Mouse (Mus musculus) embryonic fibroblast, embryonic 13.5 days (primary cell): ENCODE data around the gene Nanos3. TPM values are rescaled to one million over a fixed set of nuclear protein-coding genes. Genes with fewer than 3 reads are reported as not detected.

Experiments
- H3K27ac ChIP-seq: 2 replicates; pipeline ENCODE4 v1.5.1; 2012; ENCODE audit warnings: low read length, control low read depth, inconsistent platforms; ENCODE audit not compliant: insufficient read depth
- H3K4me1 ChIP-seq: 2 replicates; pipeline ENCODE4 v1.6.1; 2011; ENCODE audit warnings: low read length; ENCODE audit not compliant: control insufficient read depth, insufficient read depth
- H3K4me3 ChIP-seq: 2 replicates; pipeline ENCODE4 v1.5.1; 2011; ENCODE audit warnings: mild to moderate bottlenecking, control low read depth, low read length; ENCODE audit not compliant: insufficient read depth
- CTCF ChIP-seq: IDR thresholded peaks from 2 replicates; pipeline ENCODE4 v1.5.1; 2011; ENCODE audit warnings: mild to moderate bottlenecking, control low read depth, low read length, moderate library complexity, borderline replicate concordance; ENCODE audit not compliant: insufficient read depth
- POLR2A ChIP-seq: IDR thresholded peaks from 2 replicates; pipeline ENCODE4 v1.6.1; 2011; ENCODE audit warnings: low read depth, mild to moderate bottlenecking, control low read depth, low read length, moderate library complexity
- polyA plus RNA-seq: library from polyadenylated mRNA; stranded (reverse); fragments of >200 nt; gene quantifications from 2 replicates; pipeline ENCODE4 v1.2.4, GENCODE M21; 2011; ENCODE audit warnings: low read depth; ENCODE audit not compliant: missing spikeins, insufficient read length

The Nanos3 gene
- polyA plus RNA-seq, 1 experiment: not detected

- peak; percentile 85 for TF ChIP-seq POLR2A
- no peak for TF ChIP-seq CTCF
- H3K4me3 ChIP-seq: peak overlapping the region; percentile 79
- H3K4me1 ChIP-seq: peaks cover 5% of the 10 kb centered on the region
- peak overlapping the region; percentile 96 for H3K27ac ChIP-seq
These were observed 18.2 kb upstream of the Nanos3 start for GRCm38 (mm10) chr8:84202938-84203917.

- H3K4me1 ChIP-seq: peaks cover 5% of the 10 kb centered on the region
- H3K27ac ChIP-seq: peak overlapping the region; percentile 96
- TF ChIP-seq CTCF (no peak), POLR2A (peak; percentile 76)
- H3K4me3 ChIP-seq: peak overlapping the region; percentile 79
These were observed 17.4 kb upstream of the Nanos3 start for GRCm38 (mm10) chr8:84202466-84202865.

DNA sequence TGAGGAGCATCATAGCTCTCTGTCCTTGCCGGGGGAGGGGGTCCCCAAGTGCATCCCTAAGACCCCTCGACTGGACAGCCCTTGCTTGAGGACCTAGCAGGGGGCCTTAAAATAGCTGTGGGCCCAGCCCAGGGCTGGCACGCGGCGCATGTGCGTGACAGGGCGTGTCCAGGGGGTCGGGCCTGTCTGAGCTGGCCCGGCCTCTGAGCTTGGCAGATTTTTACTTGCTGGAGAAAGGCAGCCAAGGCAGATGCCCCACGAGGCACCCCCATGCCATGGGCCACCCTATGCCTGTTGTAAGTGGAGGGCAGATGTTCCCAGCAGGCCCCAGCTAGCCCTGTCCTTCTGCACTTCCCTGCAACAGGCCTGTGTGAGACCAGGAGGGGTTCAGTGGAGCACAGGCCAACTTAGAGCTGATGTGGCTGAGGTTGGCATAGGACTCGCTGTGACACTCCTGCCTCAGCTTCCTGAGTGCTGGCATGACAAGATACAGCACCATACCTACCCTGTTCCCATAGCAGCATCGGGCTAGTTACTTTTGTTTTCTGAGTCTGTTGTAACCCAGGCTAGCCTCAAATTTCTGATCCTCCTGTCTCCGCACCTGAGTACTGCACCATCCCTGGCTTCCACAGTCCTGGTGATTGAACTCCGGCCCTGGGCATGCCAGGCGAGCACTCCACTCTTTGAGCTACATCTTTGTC, 16.7 kb upstream of the Nanos3 start:
- Histone ChIP-seq H3K27ac (peak overlapping the region; percentile 96), H3K4me1 (peaks cover 5% of the 10 kb centered on the region), H3K4me3 (peak overlapping the region; percentile 79)
- TF ChIP-seq POLR2A: peak; percentile 79
- TF ChIP-seq CTCF: no peak

- Histone ChIP-seq H3K4me1 (peaks cover 5% of the 10 kb centered on the region), H3K4me3 (peak overlapping the region; percentile 79), H3K27ac (peak overlapping the region; percentile 96)
- no peak for TF ChIP-seq CTCF
- TF ChIP-seq POLR2A: peak; percentile 84
These were observed 15.9 kb upstream of the Nanos3 start for GRCm38 (mm10) chr8:84200652-84201544.

DNA sequence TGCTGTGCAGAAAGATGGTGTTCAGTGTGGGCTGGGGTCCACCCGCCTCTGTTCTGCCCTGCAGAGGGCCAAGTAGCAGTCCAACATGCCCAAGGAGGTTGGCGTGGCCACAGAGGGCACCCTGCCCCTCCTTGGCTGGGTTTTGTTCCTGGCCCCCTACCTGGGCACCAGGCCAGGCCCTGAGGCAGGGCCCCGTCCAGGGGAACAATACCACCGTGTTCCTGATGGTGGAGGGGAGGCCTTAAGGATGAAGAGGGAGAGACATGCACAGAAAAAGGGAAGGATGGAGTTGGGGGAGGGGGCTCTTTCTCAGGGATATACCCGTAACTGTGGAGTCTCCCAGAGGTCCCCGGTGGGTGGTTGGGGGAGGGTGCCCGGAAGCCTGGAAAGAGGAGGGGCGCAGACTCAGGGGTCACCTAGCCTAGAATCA, 15.1 kb upstream of the Nanos3 start:
- Histone ChIP-seq H3K27ac (peak overlapping the region; percentile 54), H3K4me1 (peaks cover 5% of the 10 kb centered on the region), H3K4me3 (no peak overlapping the region)
- TF ChIP-seq POLR2A: no peak
- TF ChIP-seq CTCF: no peak

GRCm38 (mm10) chr8:84199348-84200125, 14.5 kb upstream of the Nanos3 start:
- Histone ChIP-seq H3K27ac (peak overlapping the region; percentile 79), H3K4me1 (peaks cover 5% of the 10 kb centered on the region), H3K4me3 (no peak overlapping the region)
- no peak for TF ChIP-seq CTCF
- TF ChIP-seq POLR2A: no peak

GRCm38 (mm10) chr8:84198871-84199270, 13.9 kb upstream of the Nanos3 start:
- TF ChIP-seq CTCF: no peak
- no peak for TF ChIP-seq POLR2A
- Histone ChIP-seq H3K4me3 (no peak overlapping the region), H3K4me1 (peaks cover 5% of the 10 kb centered on the region), H3K27ac (peak overlapping the region; percentile 79)

DNA sequence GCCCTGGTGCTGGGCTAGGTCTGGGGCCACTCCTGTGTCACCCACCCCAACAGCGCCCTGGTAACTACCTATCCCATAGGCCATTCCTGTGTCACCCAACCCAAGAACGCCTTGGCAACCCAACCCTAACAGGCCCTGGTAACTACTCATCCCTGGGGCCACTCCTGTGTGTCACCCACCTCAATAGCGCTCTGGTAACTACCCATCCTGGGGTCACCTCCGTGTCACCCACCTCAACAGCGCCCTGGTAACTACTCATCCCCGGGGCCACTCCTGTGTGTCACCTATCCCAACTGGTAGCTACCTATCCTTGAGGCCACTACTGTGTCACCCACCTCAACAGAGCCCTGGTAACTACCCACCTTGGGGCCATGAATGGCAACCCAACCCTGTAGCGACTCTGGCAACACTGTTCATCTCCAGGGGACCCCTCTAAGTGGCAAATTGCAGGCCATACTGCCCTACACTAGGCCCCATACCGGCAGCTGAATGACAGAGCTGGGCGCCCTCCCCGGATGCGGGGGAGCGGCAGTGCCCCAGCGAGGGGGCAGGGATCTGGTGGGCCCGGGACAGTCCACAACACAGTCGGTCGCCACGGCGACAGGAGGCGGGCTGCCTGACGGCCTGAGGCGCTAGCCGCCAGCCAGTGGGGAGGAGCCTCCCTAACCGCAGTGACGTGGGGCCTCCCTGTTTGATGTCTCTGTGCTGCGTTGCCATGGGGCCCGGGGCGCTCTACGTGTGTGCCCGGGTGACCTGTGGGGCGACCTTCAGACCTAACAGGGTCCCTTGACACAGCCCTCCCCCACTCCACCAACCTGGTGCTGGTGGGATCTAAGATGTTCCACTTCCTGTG, 13.1 kb upstream of the Nanos3 start:
- H3K4me3 ChIP-seq: peak overlapping the region; percentile 31
- TF ChIP-seq CTCF (no peak), POLR2A (peak; percentile 48)
- peak overlapping the region; percentile 96 for H3K27ac ChIP-seq
- H3K4me1 ChIP-seq: peaks cover 5% of the 10 kb centered on the region
